Comparison of ENCODE assay signal across 37 mouse cellular contexts in the genomic region with DNA sequence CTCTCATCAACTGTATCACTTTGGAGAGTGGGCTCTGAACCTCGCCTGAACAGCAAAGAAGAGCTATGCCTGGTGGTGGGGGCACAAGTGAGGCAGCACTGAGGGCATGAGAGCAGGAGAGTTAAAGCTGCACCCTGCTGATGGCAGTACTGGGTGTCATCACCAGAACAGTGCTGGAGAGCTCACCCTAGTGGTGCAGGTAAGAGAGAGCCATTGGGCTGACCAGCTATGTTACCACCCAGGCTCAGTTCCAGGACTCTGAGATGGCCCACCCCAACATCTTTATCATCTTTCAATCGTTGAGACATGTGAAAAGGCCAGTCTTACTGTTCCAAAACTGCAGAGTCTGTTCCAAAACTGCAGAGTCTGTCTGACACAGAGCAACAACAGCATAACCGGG. TPM values are rescaled to one million over a fixed set of nuclear protein-coding genes. Genes with fewer than 3 reads are reported as not detected.
DNase-seq lines count a peak whose midpoint lies in the region; ATAC-seq and TF ChIP-seq lines count a peak whose summit lies in the region.
"Had no signal": no experiment of that assay in that cellular context is flagged by ENCODE, and none has a peak within 500 bp of the region (broad histone marks: within the 10 kb centered on the region; RNA-seq: fewer than 3 reads in every experiment).

No protein-coding gene starts in this region.

- no peaks in the 10 kb centered on the region for H3K27me3 ChIP-seq in kidney, adult 2 months (replicated peaks; ENCODE audit: control insufficient read depth, insufficient read depth, low read length)
- H3K27me3 ChIP-seq: limb, embryonic 15.5 days; midbrain, embryonic 15.5 days; neural tube, embryonic 13.5 days had no signal

- ATAC-seq in erythroid progenitor cell, adult 5-6 weeks (replicated peaks; ENCODE audit: low FRiP score, poor library complexity, severe bottlenecking) = peak; percentile 25; the same call in 1 of the 2 replicates
- 0 out of 2 replicates have a peak, but pooled peaks have one; percentile 47 for ATAC-seq in megakaryocyte-erythroid progenitor cell, adult 5-6 weeks (replicated peaks; ENCODE audit: low FRiP score, low TSS enrichment, poor library complexity, severe bottlenecking)
- ATAC-seq: activated CD4-positive, CD25-positive, alpha-beta regulatory T cell, adult 4 months; forebrain, embryonic 14.5 days; midbrain, embryonic 15.5 days had no signal

- H3K27ac ChIP-seq in kidney, adult 2 months (ENCODE audit: insufficient read depth, low read depth, low read length) = no peak overlapping the region
- H3K27ac ChIP-seq: heart, embryonic 10.5 days; hindbrain, embryonic 14.5 days; limb, embryonic 10.5 days; limb, embryonic 15.5 days; midbrain, embryonic 10.5 days; midbrain, embryonic 15.5 days; neural tube, embryonic 13.5 days had no signal

- TF ChIP-seq CTCF in kidney, adult 2 months (conservative IDR thresholded peaks at IDR 0.05; ENCODE audit: insufficient read depth, insufficient read length, low read depth, low read length) = 0 out of 2 replicates have a peak, but pooled peaks have one; percentile 10

- no peaks in the 10 kb centered on the region for H3K36me3 ChIP-seq in kidney, adult 2 months (ENCODE audit: control insufficient read depth, insufficient read depth, low read length)
- H3K36me3 ChIP-seq: heart, embryonic 10.5 days; limb, embryonic 10.5 days; limb, embryonic 15.5 days; midbrain, embryonic 10.5 days; midbrain, embryonic 15.5 days; neural tube, embryonic 13.5 days had no signal

- no peak for TF ChIP-seq POLR2A in kidney, adult 2 months (IDR thresholded peaks at IDR 0.05; ENCODE audit: low read depth, low read length)

- DNase-seq in kidney, adult 2 months = no peak
- DNase-seq in kidney, postnatal 36 days = no peak
- no peak for DNase-seq in cerebellum, postnatal 36 days
- no peak for DNase-seq in retina, postnatal 1 day
- no peak for DNase-seq in heart, adult 8-10 months (ENCODE audit: low spot score)
- DNase-seq: adrenal gland, adult 2 months; adrenal gland, postnatal 36 days; cerebellum, adult 2 months; cerebellum, postnatal 25 days; gastrocnemius, postnatal 14 days; heart, postnatal 4 days; kidney, adult 11 months; layer of hippocampus, adult 9-11 months; lung, postnatal 4 days; right cerebral cortex, postnatal 14 days; thymus, postnatal 14 days had no signal

- WGBS in kidney, adult 2 months = 63% methylated on average over 3 of the region's 3 CpGs

- no peaks in the 10 kb centered on the region for H3K4me1 ChIP-seq in kidney, adult 2 months (ENCODE audit: control insufficient read depth, insufficient read depth, low read length)
- H3K4me1 ChIP-seq: heart, embryonic 10.5 days; limb, embryonic 10.5 days; limb, embryonic 15.5 days; midbrain, embryonic 10.5 days; midbrain, embryonic 15.5 days; neural tube, embryonic 13.5 days had no signal

- no peak overlapping the region for H3K4me3 ChIP-seq in kidney, adult 2 months (ENCODE audit: insufficient read depth, low read depth, low read length)
- H3K4me3 ChIP-seq: heart, embryonic 10.5 days; limb, embryonic 10.5 days; limb, embryonic 15.5 days; midbrain, embryonic 10.5 days; midbrain, embryonic 15.5 days; neural tube, embryonic 13.5 days had no signal

RNA-seq across cellular contexts. Expression of a gene that starts 5.9 kb away (rescaled TPM):
- 0.01 and 0.06 TPM in 2 replicates for polyA plus RNA-seq in kidney, adult 2 months (2012; rRNA removed)
- total RNA-seq in erythroid progenitor cell, adult 5-6 weeks (2015; ENCODE audit: low replicate concordance) = not detected in 2 replicates
- total RNA-seq in erythroid progenitor cell, adult 5-6 weeks (2017; ENCODE audit: low replicate concordance) = 0.39 TPM in 1 of 2 replicates, not detected in the other
- total RNA-seq in megakaryocyte-erythroid progenitor cell, adult 5-6 weeks (2014; fragmentation: Nextera tagmentation) = 0.59 TPM in 1 of 2 replicates, not detected in the other
- 3.3 TPM in 1 of 2 replicates, not detected in the other for total RNA-seq in megakaryocyte-erythroid progenitor cell, adult 5-6 weeks (2017)
- not detected for total RNA-seq in heart, adult 8-10 months (2022)
- total RNA-seq: adrenal gland, postnatal 36 days; gastrocnemius, postnatal 14 days; granulocyte monocyte progenitor cell, adult 5-6 weeks; heart, postnatal 4 days had no signal
- polyA plus RNA-seq: activated CD4-positive, CD25-positive, alpha-beta regulatory T cell, adult 4 months; adrenal gland, adult 2 months; cerebellum, adult 2 months; embryonic facial prominence, embryonic 11.5 days; forebrain, embryonic 14.5 days; heart, embryonic 10.5 days; hindbrain, embryonic 14.5 days; kidney, embryonic 16.5 days; limb, embryonic 10.5 days; limb, embryonic 15.5 days; lung, embryonic 16.5 days; midbrain, embryonic 10.5 days; midbrain, embryonic 15.5 days; neural tube, embryonic 13.5 days; small intestine, adult 2 months had no signal

RNA-seq across cellular contexts. Expression of a gene that starts 29.2 kb away (rescaled TPM):
- polyA plus RNA-seq in kidney, adult 2 months (2012; rRNA removed) = not detected in 2 replicates
- total RNA-seq in erythroid progenitor cell, adult 5-6 weeks (2015; ENCODE audit: low replicate concordance) = not detected in 2 replicates
- total RNA-seq in erythroid progenitor cell, adult 5-6 weeks (2017; ENCODE audit: low replicate concordance) = 2.4 and 4.0 TPM in 2 replicates
- 1.1 TPM in 1 of 2 replicates, not detected in the other for total RNA-seq in megakaryocyte-erythroid progenitor cell, adult 5-6 weeks (2014; fragmentation: Nextera tagmentation)
- 4.0 TPM in 1 of 2 replicates, not detected in the other for total RNA-seq in megakaryocyte-erythroid progenitor cell, adult 5-6 weeks (2017)
- total RNA-seq in heart, adult 8-10 months (2022) = not detected
- total RNA-seq: adrenal gland, adult 2 months; adrenal gland, postnatal 36 days; gastrocnemius, postnatal 14 days; granulocyte monocyte progenitor cell, adult 5-6 weeks; heart, postnatal 4 days; left cerebral cortex, postnatal 10 days had no signal
- polyA plus RNA-seq: activated CD4-positive, CD25-positive, alpha-beta regulatory T cell, adult 4 months; adrenal gland, adult 2 months; cerebellum, adult 2 months; embryonic facial prominence, embryonic 11.5 days; forebrain, embryonic 14.5 days; heart, embryonic 10.5 days; heart, embryonic 16.5 days; hindbrain, embryonic 14.5 days; kidney, embryonic 16.5 days; limb, embryonic 10.5 days; limb, embryonic 15.5 days; lung, embryonic 16.5 days; midbrain, embryonic 10.5 days; midbrain, embryonic 15.5 days; neural tube, embryonic 13.5 days; small intestine, adult 2 months; stomach, embryonic 16.5 days had no signal

RNA-seq across cellular contexts. Expression of a gene that starts 37.9 kb away (rescaled TPM):
- not detected in 2 replicates for polyA plus RNA-seq in kidney, adult 2 months (2012; rRNA removed)
- not detected in 2 replicates for total RNA-seq in erythroid progenitor cell, adult 5-6 weeks (2015; ENCODE audit: low replicate concordance)
- total RNA-seq in erythroid progenitor cell, adult 5-6 weeks (2017; ENCODE audit: low replicate concordance) = not detected in 2 replicates
- total RNA-seq in megakaryocyte-erythroid progenitor cell, adult 5-6 weeks (2014; fragmentation: Nextera tagmentation) = not detected in 2 replicates
- not detected in 2 replicates for total RNA-seq in megakaryocyte-erythroid progenitor cell, adult 5-6 weeks (2017)
- total RNA-seq in heart, adult 8-10 months (2022) = not detected
- total RNA-seq: adrenal gland, adult 2 months; adrenal gland, postnatal 36 days; gastrocnemius, postnatal 14 days; granulocyte monocyte progenitor cell, adult 5-6 weeks; heart, postnatal 4 days; left cerebral cortex, postnatal 10 days had no signal
- polyA plus RNA-seq: activated CD4-positive, CD25-positive, alpha-beta regulatory T cell, adult 4 months; adrenal gland, adult 2 months; cerebellum, adult 2 months; embryonic facial prominence, embryonic 11.5 days; forebrain, embryonic 14.5 days; heart, embryonic 10.5 days; heart, embryonic 16.5 days; hindbrain, embryonic 14.5 days; kidney, embryonic 16.5 days; large intestine, adult 2 months; limb, embryonic 10.5 days; limb, embryonic 15.5 days; liver, embryonic 16.5 days; lung, embryonic 16.5 days; midbrain, embryonic 10.5 days; midbrain, embryonic 15.5 days; neural tube, embryonic 13.5 days; small intestine, adult 2 months; stomach, embryonic 16.5 days had no signal
